ENCODE assay signal across 14 mouse cellular contexts in genomic region chr17:28100669-28101068, GRCm38 (mm10). TPM values are rescaled to one million over a fixed set of nuclear protein-coding genes. Genes with fewer than 3 reads are reported as not detected.
DNase-seq lines count a peak whose midpoint lies in the region; ATAC-seq and TF ChIP-seq lines count a peak whose summit lies in the region.
"Had no signal": no experiment of that assay in that cellular context is flagged by ENCODE, and none has a peak within 500 bp of the region (broad histone marks: within the 10 kb centered on the region; RNA-seq: fewer than 3 reads in every experiment).

No protein-coding gene starts in this region.

- peak overlapping the region; percentile 76 for H3K27ac ChIP-seq in kidney, postnatal 0 days
- 0 out of 2 replicates have a peak overlapping the region, but pooled peaks have one; percentile 68 for H3K27ac ChIP-seq in limb, embryonic 10.5 days
- H3K27ac ChIP-seq: embryonic facial prominence, embryonic 12.5 days; heart, embryonic 13.5 days had no signal

- DNase-seq in CD4-positive, CD25-positive, alpha-beta regulatory T cell, adult 2 months (ENCODE audit: low read depth, low spot score), result peak; percentile 29
- no peak for DNase-seq in kidney, postnatal 0 days (ENCODE audit: low spot score)
- DNase-seq in kidney, postnatal 14 days, result no peak
- no peak for DNase-seq in limb, embryonic 10.5 days (ENCODE audit: low spot score)
- no peak for DNase-seq in adrenal gland, adult 2 months
- DNase-seq in adrenal gland, postnatal 14 days, result no peak
- DNase-seq: adrenal gland, adult 8-10 months; cerebellum, postnatal 25 days had no signal

- TF ChIP-seq CTCF in kidney, postnatal 0 days (IDR thresholded peaks at IDR 0.05; ENCODE audit: low read depth), result peak; percentile 56
- peak; percentile 77 for TF ChIP-seq CTCF in E14TG2a.4 (conservative IDR thresholded peaks at IDR 0.05; ENCODE audit: low read length)

- H3K36me3 ChIP-seq in kidney, postnatal 0 days (ENCODE audit: insufficient read depth, low read length), result no peaks in the 10 kb centered on the region
- H3K36me3 ChIP-seq in E14TG2a.4 (ENCODE audit: insufficient read depth, low read length), result no peaks in the 10 kb centered on the region
- H3K36me3 ChIP-seq in limb, embryonic 10.5 days, result no peaks in the 10 kb centered on the region
- H3K36me3 ChIP-seq: embryonic facial prominence, embryonic 12.5 days; heart, embryonic 13.5 days had no signal

- no peak for ATAC-seq in CD4-positive, CD25-positive, alpha-beta regulatory T cell, adult 4 months
- no peak for ATAC-seq in kidney, postnatal 0 days (replicated peaks; ENCODE audit: low FRiP score, low read depth)

- WGBS in kidney, postnatal 0 days, result 79% methylated on average over 1 of the region's 1 CpGs
- WGBS in limb, embryonic 10.5 days, result 100% methylated on average over 1 of the region's 1 CpGs

- no peak overlapping the region for H3K9ac ChIP-seq in kidney, postnatal 0 days (ENCODE audit: low read depth, low read length)
- H3K9ac ChIP-seq: embryonic facial prominence, embryonic 12.5 days; heart, embryonic 13.5 days had no signal

- no peaks in the 10 kb centered on the region for H3K27me3 ChIP-seq in kidney, postnatal 0 days (ENCODE audit: insufficient read depth, low read length)
- peaks cover 11% of the 10 kb centered on the region for H3K27me3 ChIP-seq in E14TG2a.4 (ENCODE audit: insufficient read depth, low read length)
- H3K27me3 ChIP-seq in limb, embryonic 10.5 days (ENCODE audit: low read depth, poor library complexity, severe bottlenecking), result no peaks in the 10 kb centered on the region
- H3K27me3 ChIP-seq: embryonic facial prominence, embryonic 12.5 days had no signal

- H3K4me2 ChIP-seq in kidney, postnatal 0 days (ENCODE audit: low read length), result no peak overlapping the region
- H3K4me2 ChIP-seq: embryonic facial prominence, embryonic 12.5 days; heart, embryonic 13.5 days had no signal

- H3K4me3 ChIP-seq in kidney, postnatal 0 days (replicated peaks; ENCODE audit: low read depth, low read length), result no peak overlapping the region
- no peak overlapping the region for H3K4me3 ChIP-seq in E14TG2a.4 (replicated peaks; ENCODE audit: low read length)
- H3K4me3 ChIP-seq in limb, embryonic 10.5 days, result no peak overlapping the region
- H3K4me3 ChIP-seq: embryonic facial prominence, embryonic 12.5 days; heart, embryonic 13.5 days; megakaryocyte, embryonic 14.5 days had no signal

- no peaks in the 10 kb centered on the region for H3K9me3 ChIP-seq in kidney, postnatal 0 days (replicated peaks; ENCODE audit: low read length)
- no peaks in the 10 kb centered on the region for H3K9me3 ChIP-seq in E14TG2a.4 (ENCODE audit: low read length)
- no peaks in the 10 kb centered on the region for H3K9me3 ChIP-seq in limb, embryonic 10.5 days (replicated peaks)
- H3K9me3 ChIP-seq: embryonic facial prominence, embryonic 12.5 days; heart, embryonic 13.5 days had no signal

- 0 out of 2 replicates have a peak, but pooled peaks cover 7% of the 10 kb centered on the region for H3K4me1 ChIP-seq in kidney, postnatal 0 days (replicated peaks; ENCODE audit: insufficient read depth, low read length)
- peaks cover 67% of the 10 kb centered on the region for H3K4me1 ChIP-seq in E14TG2a.4 (replicated peaks; ENCODE audit: low read depth, low read length)
- peaks cover 56% of the 10 kb centered on the region for H3K4me1 ChIP-seq in limb, embryonic 10.5 days
- H3K4me1 ChIP-seq: megakaryocyte, embryonic 14.5 days had no signal

RNA-seq across cellular contexts. Expression of gene Tcp11, which starts 20.2 kb away (rescaled TPM):
- 1 to 10 TPM; 3.1 to 3.8 TPM for polyA plus RNA-seq in CD4-positive, CD25-positive, alpha-beta regulatory T cell, adult 4 months (2017; shearing (Covaris generic))
- polyA plus RNA-seq in kidney, postnatal 0 days (2015; fragmentation: Nextera tagmentation; extraction: Ambion mirVana), result 5.8 TPM in 2 replicates
- 0.97 and 1.1 TPM in 2 replicates for polyA plus RNA-seq in limb, embryonic 10.5 days (2016; fragmentation: Nextera tagmentation; extraction: Ambion mirVana)
- total RNA-seq in adrenal gland, adult 2 months (2021), result under 1 TPM in 1 of 2 experiments, not detected in 1; 0.24 TPM
- 0.08 TPM in 1 of 2 replicates, not detected in the other for polyA plus RNA-seq in adrenal gland, adult 2 months (2012; rRNA removed)
- total RNA-seq in adrenal gland, postnatal 14 days (2021), result not detected in 2 replicates
- total RNA-seq: gastrocnemius, adult 18-20 months had no signal

RNA-seq across cellular contexts. Expression of gene Scube3, which starts 41.3 kb away (rescaled TPM):
- polyA plus RNA-seq in CD4-positive, CD25-positive, alpha-beta regulatory T cell, adult 4 months (2017; shearing (Covaris generic)), result not detected
- polyA plus RNA-seq in kidney, postnatal 0 days (2015; fragmentation: Nextera tagmentation; extraction: Ambion mirVana), result 14.2 and 14.7 TPM in 2 replicates
- polyA plus RNA-seq in limb, embryonic 10.5 days (2016; fragmentation: Nextera tagmentation; extraction: Ambion mirVana), result 10.9 and 11.0 TPM in 2 replicates
- 10 to 100 TPM in 1 of 2 experiments, 1 to 10 TPM in 1; 9.8 to 16.7 TPM for total RNA-seq in adrenal gland, adult 2 months (2021)
- polyA plus RNA-seq in adrenal gland, adult 2 months (2012; rRNA removed), result 28.1 and 33.1 TPM in 2 replicates
- total RNA-seq in adrenal gland, postnatal 14 days (2021), result 10.9 and 11.9 TPM in 2 replicates

Comparison
In these comparisons a context has a peak if more than half of its experiments do, and no peak if none do; other contexts are left out.
1. RNA of gene Scube3, which starts 41.3 kb away (polyA plus RNA-seq): 28.1 to 33.1 TPM in adrenal gland, adult 2 months, 14.2 to 14.7 TPM in kidney, postnatal 0 days and 10.9 to 11.0 TPM in limb, embryonic 10.5 days; not detected in CD4-positive, CD25-positive, alpha-beta regulatory T cell, adult 4 months; every median in the first group is over 10 times any median in the second.